Mouse (Mus musculus): ENCODE measurements at regions not wholly inside any gene's neighbourhood (a gene's known extent, or its start where the extent isn't known, plus 50 kb on each side); places are given as distances from the start of the nearest gene placed in this dataset.

DNA sequence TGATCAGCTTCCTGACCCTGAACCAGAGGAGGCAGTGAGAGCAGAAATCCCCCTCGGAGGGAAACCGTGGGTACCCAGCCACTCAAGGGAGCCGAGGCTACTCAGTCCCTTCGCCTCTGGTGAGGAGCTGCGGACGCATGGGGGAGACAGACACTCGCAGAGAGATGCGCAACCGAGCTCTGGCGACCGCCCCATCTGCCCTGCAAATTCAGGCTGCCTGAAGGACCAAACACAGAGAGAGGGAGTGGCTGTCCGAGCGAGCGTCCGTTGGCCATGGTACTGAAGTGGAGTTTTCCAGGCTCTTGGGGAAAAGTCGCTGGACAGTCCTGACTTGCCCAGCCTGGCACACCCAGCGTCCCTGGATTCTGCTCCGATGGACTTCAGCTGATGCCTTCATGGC, 95.2 kb downstream of the Mrm1 start:
- H3K36me3 ChIP-seq = no peaks in the 10 kb centered on the region
- no peak overlapping the region for H3K4me3 ChIP-seq
- ATAC-seq (ENCODE audit: insufficient number of reproducible peaks, insufficient read depth, low FRiP score, low TSS enrichment) = no peak
- H3K9ac ChIP-seq = no peak overlapping the region
- H3K4me2 ChIP-seq (replicated peaks) = no peak overlapping the region
- no peak overlapping the region for H3K27ac ChIP-seq
- no peaks in the 10 kb centered on the region for H3K9me3 ChIP-seq
- WGBS = 6% methylated on average over 18 of the region's 18 CpGs
- peaks cover 6% of the 10 kb centered on the region for H3K27me3 ChIP-seq
- no peaks in the 10 kb centered on the region for H3K4me1 ChIP-seq

- Histone ChIP-seq H3K4me3 (no peak overlapping the region), H3K27ac (no peak overlapping the region), H3K9ac (no peak overlapping the region), H3K27me3 (peaks cover 6% of the 10 kb centered on the region), H3K4me2 (replicated peaks) (no peak overlapping the region), H3K9me3 (no peaks in the 10 kb centered on the region), H3K4me1 (no peaks in the 10 kb centered on the region), H3K36me3 (no peaks in the 10 kb centered on the region)
- WGBS = 59% methylated on average over 12 of the region's 12 CpGs
- no peak for ATAC-seq (ENCODE audit: insufficient number of reproducible peaks, insufficient read depth, low FRiP score, low TSS enrichment)
These were observed 96.6 kb downstream of the Mrm1 start for GRCm38 (mm10) chr11:84722658-84723201.

DNA sequence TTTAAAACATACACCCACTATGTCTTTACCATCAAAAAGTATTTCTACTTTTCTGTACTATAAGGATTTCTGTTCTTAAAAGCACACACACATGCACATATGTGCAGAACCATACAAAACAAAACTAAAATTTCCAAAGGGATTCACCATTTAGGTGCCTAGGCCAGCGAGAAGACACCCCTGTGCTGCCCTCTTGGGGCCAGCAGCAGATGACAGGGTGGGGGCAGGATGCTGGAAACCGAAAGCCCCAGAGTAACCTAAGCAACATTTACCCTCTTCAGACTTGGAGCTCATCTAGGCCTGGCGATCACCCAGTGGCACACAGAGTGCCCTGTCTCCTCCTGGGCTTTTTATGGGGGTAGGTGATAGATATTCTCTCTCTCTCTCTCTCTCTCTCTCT, 97.3 kb downstream of the Mrm1 start:
- H3K4me3 ChIP-seq = no peak overlapping the region
- no peak overlapping the region for H3K9ac ChIP-seq
- ATAC-seq (ENCODE audit: insufficient number of reproducible peaks, insufficient read depth, low FRiP score, low TSS enrichment) = no peak
- no peaks in the 10 kb centered on the region for H3K9me3 ChIP-seq
- no peaks in the 10 kb centered on the region for H3K4me1 ChIP-seq
- H3K4me2 ChIP-seq (replicated peaks) = no peak overlapping the region
- H3K27me3 ChIP-seq = peaks cover 6% of the 10 kb centered on the region
- 30% methylated on average over 3 of the region's 3 CpGs for WGBS
- H3K27ac ChIP-seq = no peak overlapping the region
- no peaks in the 10 kb centered on the region for H3K36me3 ChIP-seq

- ATAC-seq (ENCODE audit: insufficient number of reproducible peaks, insufficient read depth, low FRiP score, low TSS enrichment) = no peak
- no peak overlapping the region for H3K4me3 ChIP-seq
- WGBS = 61% methylated on average over 2 of the region's 2 CpGs
- no peak overlapping the region for H3K9ac ChIP-seq
- H3K9me3 ChIP-seq = no peaks in the 10 kb centered on the region
- H3K4me2 ChIP-seq (replicated peaks) = no peak overlapping the region
- no peaks in the 10 kb centered on the region for H3K36me3 ChIP-seq
- H3K27me3 ChIP-seq = peaks cover 6% of the 10 kb centered on the region
- H3K27ac ChIP-seq = no peak overlapping the region
- H3K4me1 ChIP-seq = no peaks in the 10 kb centered on the region
These were observed 98.2 kb downstream of the Mrm1 start for GRCm38 (mm10) chr11:84721150-84721549.

DNA sequence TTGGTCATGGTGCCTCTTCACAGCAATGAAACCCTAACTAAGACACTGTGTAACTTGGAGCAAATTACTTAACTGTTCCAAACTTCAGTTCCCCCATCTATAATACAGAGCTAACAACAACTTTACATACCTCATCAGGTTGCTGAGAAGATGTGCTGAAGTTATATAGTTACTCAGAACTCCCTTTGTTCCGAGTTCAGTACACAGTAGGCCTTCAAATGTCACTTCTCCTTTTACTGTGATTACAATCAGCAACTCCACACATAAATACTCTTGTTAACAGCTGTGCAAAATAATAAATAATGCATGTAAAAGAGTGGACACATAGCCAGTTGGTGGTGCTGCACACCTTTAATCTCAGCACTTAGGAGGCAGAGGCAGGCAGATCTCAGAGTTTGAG, 99.5 kb downstream of the Mrm1 start:
- ATAC-seq (ENCODE audit: insufficient number of reproducible peaks, insufficient read depth, low FRiP score, low TSS enrichment) = no peak
- H3K27me3 ChIP-seq = peaks cover 6% of the 10 kb centered on the region
- no peaks in the 10 kb centered on the region for H3K36me3 ChIP-seq
- no peaks in the 10 kb centered on the region for H3K4me1 ChIP-seq
- 84% methylated on average over 1 of the region's 1 CpGs for WGBS
- H3K4me2 ChIP-seq (replicated peaks) = no peak overlapping the region
- no peak overlapping the region for H3K4me3 ChIP-seq
- no peaks in the 10 kb centered on the region for H3K9me3 ChIP-seq
- no peak overlapping the region for H3K9ac ChIP-seq
- no peak overlapping the region for H3K27ac ChIP-seq

- no peaks in the 10 kb centered on the region for H3K36me3 ChIP-seq
- H3K27me3 ChIP-seq = peaks cover 4% of the 10 kb centered on the region; the same call in 1 of the 2 replicates
- H3K4me3 ChIP-seq = no peak overlapping the region
- H3K9ac ChIP-seq = no peak overlapping the region
- no peak overlapping the region for H3K27ac ChIP-seq
- no peak overlapping the region for H3K4me2 ChIP-seq (replicated peaks)
- 85% methylated on average over 6 of the region's 6 CpGs for WGBS
- no peaks in the 10 kb centered on the region for H3K9me3 ChIP-seq
- ATAC-seq (ENCODE audit: insufficient number of reproducible peaks, insufficient read depth, low FRiP score, low TSS enrichment) = no peak
- peaks cover 6% of the 10 kb centered on the region for H3K4me1 ChIP-seq
These were observed 106.6 kb downstream of the Mrm1 start for GRCm38 (mm10) chr11:84712731-84713130.

GRCm38 (mm10) chr11:84711886-84712285, 107.4 kb downstream of the Mrm1 start:
- ATAC-seq (ENCODE audit: insufficient number of reproducible peaks, insufficient read depth, low FRiP score, low TSS enrichment) = no peak
- 35% methylated on average over 6 of the region's 6 CpGs for WGBS
- no peak overlapping the region for H3K4me2 ChIP-seq (replicated peaks)
- H3K36me3 ChIP-seq = no peaks in the 10 kb centered on the region
- H3K9ac ChIP-seq = no peak overlapping the region
- H3K4me1 ChIP-seq = peaks cover 14% of the 10 kb centered on the region
- no peak overlapping the region for H3K4me3 ChIP-seq
- peaks cover 4% of the 10 kb centered on the region; the same call in 1 of the 2 replicates for H3K27me3 ChIP-seq
- no peaks in the 10 kb centered on the region for H3K9me3 ChIP-seq
- H3K27ac ChIP-seq = no peak overlapping the region

- Histone ChIP-seq H3K27ac (no peak overlapping the region), H3K4me1 (peaks cover 20% of the 10 kb centered on the region)
These were observed 111.0 kb downstream of the Mrm1 start for GRCm38 (mm10) chr11:84708222-84708730.

GRCm38 (mm10) chr11:84707772-84708171, 111.5 kb downstream of the Mrm1 start:
- Histone ChIP-seq H3K36me3 (no peaks in the 10 kb centered on the region), H3K4me1 (peaks cover 20% of the 10 kb centered on the region), H3K27ac (0 out of 2 replicates have a peak overlapping the region, but pooled peaks have one; percentile 8), H3K27me3 (peaks cover 4% of the 10 kb centered on the region; the same call in 1 of the 2 replicates), H3K9ac (no peak overlapping the region), H3K4me3 (no peak overlapping the region), H3K9me3 (no peaks in the 10 kb centered on the region), H3K4me2 (replicated peaks) (0 out of 2 replicates have a peak overlapping the region, but pooled peaks have one; percentile 12)
- ATAC-seq (ENCODE audit: insufficient number of reproducible peaks, insufficient read depth, low FRiP score, low TSS enrichment) = no peak
- 2% methylated on average over 10 of the region's 10 CpGs for WGBS

More at GRCm38 (mm10) chr11:84708222-84708730, 111.0 kb downstream of the Mrm1 start:
- ATAC-seq (ENCODE audit: insufficient number of reproducible peaks, insufficient read depth, low FRiP score, low TSS enrichment) = no peak
- H3K27me3 ChIP-seq = peaks cover 4% of the 10 kb centered on the region; the same call in 1 of the 2 replicates
- H3K9ac ChIP-seq = no peak overlapping the region
- H3K4me2 ChIP-seq (replicated peaks) = no peak overlapping the region
- no peak overlapping the region for H3K4me3 ChIP-seq
- no peaks in the 10 kb centered on the region for H3K9me3 ChIP-seq
- 61% methylated on average over 10 of the region's 10 CpGs for WGBS
- no peaks in the 10 kb centered on the region for H3K36me3 ChIP-seq

DNA sequence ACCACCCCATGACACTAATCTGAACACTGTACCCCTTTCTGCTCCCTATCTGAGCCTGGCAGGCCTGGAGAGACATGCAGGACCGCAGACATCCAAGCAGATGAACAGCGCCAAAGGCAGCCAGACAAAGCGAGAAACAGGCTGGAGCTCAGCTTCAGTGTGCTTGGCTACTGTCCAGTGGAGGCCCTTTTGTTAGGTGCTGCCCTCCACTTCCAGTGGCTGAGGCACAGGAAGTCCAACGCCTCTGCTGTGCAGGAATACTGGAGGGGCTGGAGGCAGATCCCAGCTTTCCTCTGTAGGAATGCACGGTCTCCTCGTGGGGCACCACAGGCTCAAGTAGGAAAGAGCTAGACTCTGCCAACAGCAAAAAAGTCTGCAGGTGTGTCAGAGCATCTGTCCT, 112.6 kb downstream of the Mrm1 start:
- no peak for ATAC-seq (ENCODE audit: insufficient number of reproducible peaks, insufficient read depth, low FRiP score, low TSS enrichment)
- no peak overlapping the region for H3K4me2 ChIP-seq (replicated peaks)
- peaks cover 24% of the 10 kb centered on the region for H3K4me1 ChIP-seq
- no peaks in the 10 kb centered on the region for H3K9me3 ChIP-seq
- peaks cover 11% of the 10 kb centered on the region; the same call in 1 of the 2 replicates for H3K27me3 ChIP-seq
- no peak overlapping the region for H3K27ac ChIP-seq
- H3K9ac ChIP-seq = no peak overlapping the region
- no peak overlapping the region for H3K4me3 ChIP-seq
- 44% methylated on average over 6 of the region's 6 CpGs for WGBS
- H3K36me3 ChIP-seq = no peaks in the 10 kb centered on the region

DNA sequence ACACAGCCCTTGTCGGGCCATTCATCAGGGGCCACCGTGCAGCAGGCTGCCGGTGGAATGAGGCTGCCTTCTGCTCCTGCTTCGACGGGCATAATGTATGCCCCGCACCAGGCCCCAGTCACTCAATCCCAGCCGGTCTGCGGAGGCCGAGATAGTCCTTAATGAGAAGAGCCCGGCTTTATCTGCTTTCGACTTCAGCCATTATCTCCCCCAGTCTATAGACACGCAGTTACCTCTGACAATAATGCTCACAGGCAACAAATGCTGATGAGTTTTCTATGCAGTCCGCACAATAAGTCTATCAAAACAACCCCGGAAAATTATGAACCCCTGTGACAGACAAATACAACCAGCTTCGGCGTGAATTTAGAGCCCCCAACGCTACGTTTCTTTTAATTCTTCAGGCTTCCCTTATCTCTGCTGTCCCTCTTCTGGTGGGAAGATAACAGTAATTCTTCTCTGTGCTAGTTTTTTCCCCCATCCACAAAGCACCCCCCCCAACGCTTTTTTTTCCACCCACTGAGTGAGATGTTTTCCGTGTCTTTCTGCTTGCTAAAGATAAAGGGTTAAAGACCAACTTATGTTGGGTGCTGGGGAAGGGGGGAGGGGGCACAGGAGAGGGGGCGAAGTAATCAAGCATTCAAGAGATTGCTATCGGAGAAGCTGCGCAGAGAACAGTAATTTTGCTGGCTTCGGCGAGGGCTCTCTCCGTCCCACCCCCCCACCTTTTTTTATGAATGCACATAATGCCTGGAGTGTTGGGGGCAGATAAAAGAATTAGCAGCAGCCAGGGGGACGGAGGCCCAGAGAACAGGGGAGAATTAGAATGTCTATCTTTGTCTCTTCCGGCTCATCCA, 117.8 kb downstream of the Mrm1 start:
- Histone ChIP-seq H3K4me1 (peaks cover 9% of the 10 kb centered on the region), H3K9me3 (no peaks in the 10 kb centered on the region), H3K36me3 (no peaks in the 10 kb centered on the region), H3K4me2 (replicated peaks) (peak overlapping the region; percentile 38), H3K4me3 (0 out of 2 replicates have a peak overlapping the region, but pooled peaks have one; percentile 4), H3K9ac (no peak overlapping the region), H3K27ac (no peak overlapping the region), H3K27me3 (peaks cover 28% of the 10 kb centered on the region; the same call in 1 of the 2 replicates)
- WGBS = 14% methylated on average over 28 of the region's 28 CpGs
- ATAC-seq (ENCODE audit: insufficient number of reproducible peaks, insufficient read depth, low FRiP score, low TSS enrichment) = no peak

DNA sequence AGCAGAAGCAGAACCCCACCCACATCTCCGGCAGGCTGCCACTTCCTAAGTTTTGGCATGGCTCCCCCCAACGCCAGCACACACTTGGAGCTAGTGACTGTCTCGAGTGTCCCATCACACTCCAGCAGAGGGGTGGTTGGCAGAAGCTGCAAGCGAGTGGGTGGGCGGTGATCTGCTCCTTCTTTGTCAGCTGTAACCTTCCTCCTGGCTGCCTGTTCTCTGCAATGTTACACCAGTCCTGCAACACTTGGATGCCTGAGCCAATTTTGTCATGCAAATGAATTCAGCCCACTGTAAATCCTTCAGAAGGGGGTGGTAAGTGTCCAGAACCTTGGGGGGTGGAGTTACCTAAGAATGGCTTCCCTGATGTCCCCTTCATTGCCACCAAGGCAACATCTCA, 121.8 kb downstream of the Mrm1 start:
- H3K4me3 ChIP-seq = no peak overlapping the region
- peaks cover 11% of the 10 kb centered on the region; the same call in 1 of the 2 replicates for H3K4me1 ChIP-seq
- H3K9me3 ChIP-seq = no peaks in the 10 kb centered on the region
- H3K27ac ChIP-seq = no peak overlapping the region
- no peak for ATAC-seq (ENCODE audit: insufficient number of reproducible peaks, insufficient read depth, low FRiP score, low TSS enrichment)
- WGBS = 55% methylated on average over 5 of the region's 5 CpGs
- no peak overlapping the region for H3K9ac ChIP-seq
- H3K36me3 ChIP-seq = no peaks in the 10 kb centered on the region
- H3K27me3 ChIP-seq = peaks cover 30% of the 10 kb centered on the region; the same call in 1 of the 2 replicates
- no peak overlapping the region for H3K4me2 ChIP-seq (replicated peaks)

All from embryonic facial prominence, embryonic 12.5 days (tissue).